Mouse (Mus musculus): ENCODE measurements around the gene Dtymk. TPM values are rescaled to one million over a fixed set of nuclear protein-coding genes. Genes with fewer than 3 reads are reported as not detected.

The Dtymk gene
- polyA plus RNA-seq (2014; fragmentation: Illumina TruSeq; extraction: RNeasy Lipid Tissue Mini Kit (QIAGEN cat#74804); ENCODE audit: low read depth, low replicate concordance): 42.2 TPM

GRCm38 (mm10) chr1:93801741-93802238, at the start of gene Dtymk:
Gene Dtymk (minus strand): TSS chr1:93801934.

DNA sequence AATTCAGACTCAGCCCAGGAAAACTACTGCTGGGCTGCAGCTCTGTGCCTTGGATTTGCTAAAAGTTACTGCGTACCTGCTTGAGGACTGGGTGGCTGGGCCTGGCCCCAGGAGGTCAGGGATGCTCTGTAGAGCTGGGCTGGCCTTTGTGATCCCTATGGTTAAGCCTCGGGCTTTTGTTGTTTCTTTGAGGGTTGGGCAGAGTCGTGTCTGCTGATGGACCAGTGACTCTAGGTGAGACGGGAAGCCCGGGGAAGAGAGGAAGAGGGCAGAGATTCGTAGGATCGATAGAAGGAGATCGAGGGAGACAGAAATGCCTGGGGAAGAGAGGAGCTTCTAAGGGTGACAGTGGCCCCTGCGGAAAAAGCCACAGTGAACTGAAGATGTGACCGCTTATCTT, 22.9 kb upstream of the Dtymk start, which contains the start of gene D2hgdh:
Gene D2hgdh (plus strand): TSS at position 301 of the 400 bp plus-strand sequence.

GRCm38 (mm10) chr1:93803556-93804507, 2.1 kb upstream of the Dtymk start, which contains the start of gene Ing5:
Gene Ing5 (plus strand): TSS chr1:93803965.

GRCm38 (mm10) chr1:93754573-93755290, 47.0 kb downstream of the Dtymk start, which contains the start of gene Thap4:
Gene Thap4 (minus strand): TSS chr1:93754864.

GRCm38 (mm10) chr1:93751290-93751689, 50.4 kb downstream of the Dtymk start, which contains the start of gene Atg4b:
Gene Atg4b (plus strand): TSS chr1:93751500.

Other genes with a start within 250 kb of the Dtymk start
- 59.6 TPM for gene Stk25, start 143.3 kb downstream of the Dtymk start, polyA plus RNA-seq (2014; fragmentation: Illumina TruSeq; extraction: RNeasy Lipid Tissue Mini Kit (QIAGEN cat#74804); ENCODE audit: low read depth, low replicate concordance)
- 0.69 TPM for gene Bok, start 116.3 kb downstream of the Dtymk start, polyA plus RNA-seq (2014; fragmentation: Illumina TruSeq; extraction: RNeasy Lipid Tissue Mini Kit (QIAGEN cat#74804); ENCODE audit: low read depth, low replicate concordance)
- 46.1 TPM for gene Atg4b, start 50.4 kb downstream of the Dtymk start, polyA plus RNA-seq (2014; fragmentation: Illumina TruSeq; extraction: RNeasy Lipid Tissue Mini Kit (QIAGEN cat#74804); ENCODE audit: low read depth, low replicate concordance)
- 24.9 TPM for gene Thap4, start 47.1 kb downstream of the Dtymk start, polyA plus RNA-seq (2014; fragmentation: Illumina TruSeq; extraction: RNeasy Lipid Tissue Mini Kit (QIAGEN cat#74804); ENCODE audit: low read depth, low replicate concordance)
- gene Ing5, start 2.0 kb upstream of the Dtymk start, polyA plus RNA-seq (2014; fragmentation: Illumina TruSeq; extraction: RNeasy Lipid Tissue Mini Kit (QIAGEN cat#74804); ENCODE audit: low read depth, low replicate concordance): 11.8 TPM
- 16.9 TPM for gene D2hgdh, start 23.0 kb upstream of the Dtymk start, polyA plus RNA-seq (2014; fragmentation: Illumina TruSeq; extraction: RNeasy Lipid Tissue Mini Kit (QIAGEN cat#74804); ENCODE audit: low read depth, low replicate concordance)
- gene Gal3st2, start 59.4 kb upstream of the Dtymk start, polyA plus RNA-seq (2014; fragmentation: Illumina TruSeq; extraction: RNeasy Lipid Tissue Mini Kit (QIAGEN cat#74804); ENCODE audit: low read depth, low replicate concordance): 23.0 TPM
- gene Gal3st2b, start 116.4 kb upstream of the Dtymk start, polyA plus RNA-seq (2014; fragmentation: Illumina TruSeq; extraction: RNeasy Lipid Tissue Mini Kit (QIAGEN cat#74804); ENCODE audit: low read depth, low replicate concordance): 23.6 TPM
- gene Gal3st2c, start 188.6 kb upstream of the Dtymk start, polyA plus RNA-seq (2014; fragmentation: Illumina TruSeq; extraction: RNeasy Lipid Tissue Mini Kit (QIAGEN cat#74804); ENCODE audit: low read depth, low replicate concordance): 36.1 TPM
- gene Neu4, start 218.5 kb upstream of the Dtymk start, polyA plus RNA-seq (2014; fragmentation: Illumina TruSeq; extraction: RNeasy Lipid Tissue Mini Kit (QIAGEN cat#74804); ENCODE audit: low read depth, low replicate concordance): 0.09 TPM